Mouse (Mus musculus) neural tube, embryonic 14.5 days (tissue): Measurements from ENCODE around the gene Islr. TPM values are rescaled to one million over a fixed set of nuclear protein-coding genes. Genes with fewer than 3 reads are reported as not detected.

Experiments used
- ATAC-seq: fragments of 200-750 bp; cut with Nextera tagmentation; 2 replicates; pipeline ENCODE4 v1.8.0; 2017; ENCODE audit warnings: low read depth, mild to moderate bottlenecking, moderate TSS enrichment, moderate library complexity
- H3K27ac ChIP-seq: fragments of 300-500 bp; sonication (generic); 2 replicates; pipeline ENCODE4 v1.5.1; 2014; ENCODE audit warnings: low read depth, mild to moderate bottlenecking, control low read depth, low read length, moderate library complexity, mixed read lengths
- H3K27me3 ChIP-seq: fragments of 300-500 bp; sonication (generic); 2 replicates; pipeline ENCODE4 v1.6.1; 2014; ENCODE audit warnings: low read length; ENCODE audit not compliant: control insufficient read depth, insufficient read depth
- H3K36me3 ChIP-seq: fragments of 300-500 bp; sonication (generic); 2 replicates; pipeline ENCODE4 v1.6.1; 2014; ENCODE audit warnings: low read length, mixed read lengths; ENCODE audit not compliant: control insufficient read depth, insufficient read depth
- H3K4me1 ChIP-seq: fragments of 300-500 bp; sonication (generic); 2 replicates; pipeline ENCODE4 v1.6.1; 2014; ENCODE audit warnings: low read length; ENCODE audit not compliant: control insufficient read depth, insufficient read depth
- H3K4me2 ChIP-seq: fragments of 300-500 bp; sonication (generic); 2 replicates; pipeline ENCODE4 v1.6.1; 2014; ENCODE audit warnings: mild to moderate bottlenecking, low read depth, low read length, control low read depth
- H3K4me3 ChIP-seq: fragments of 300-500 bp; sonication (generic); 2 replicates; pipeline ENCODE4 v1.5.1; 2014; ENCODE audit warnings: low read depth, low read length, control low read depth, mixed read lengths
- H3K9ac ChIP-seq: fragments of 300-500 bp; sonication (generic); replicated peaks from 2 replicates; pipeline ENCODE4 v1.6.1; 2014; ENCODE audit warnings: low read depth, mild to moderate bottlenecking, control low read depth, low read length, mixed read lengths
- H3K9me3 ChIP-seq: fragments of 300-500 bp; sonication (generic); 2 replicates; pipeline ENCODE4 v1.6.1; 2016; ENCODE audit warnings: low read length; ENCODE audit not compliant: control insufficient read depth
- WGBS: fragments of 180-500 bp; shearing (Covaris S2); extraction: QIAGEN DNeasy Blood & Tissue Kit; methylation state at CpG from one replicate; pipeline ENCODE4 v1.1.7; 2014; 5-methylcytosine and 5-hydroxymethylcytosine counted together
- polyA plus RNA-seq: library from polyadenylated mRNA; unstranded; fragments of >200 nt; fragmentation: Nextera tagmentation; extraction: Ambion mirVana; gene quantifications from 2 replicates; pipeline ENCODE4 v1.2.1, GENCODE M21; 2014

Islr gene
- polyA plus RNA-seq, 1 experiment from 2014 or later: 1.5 TPM

DNA sequence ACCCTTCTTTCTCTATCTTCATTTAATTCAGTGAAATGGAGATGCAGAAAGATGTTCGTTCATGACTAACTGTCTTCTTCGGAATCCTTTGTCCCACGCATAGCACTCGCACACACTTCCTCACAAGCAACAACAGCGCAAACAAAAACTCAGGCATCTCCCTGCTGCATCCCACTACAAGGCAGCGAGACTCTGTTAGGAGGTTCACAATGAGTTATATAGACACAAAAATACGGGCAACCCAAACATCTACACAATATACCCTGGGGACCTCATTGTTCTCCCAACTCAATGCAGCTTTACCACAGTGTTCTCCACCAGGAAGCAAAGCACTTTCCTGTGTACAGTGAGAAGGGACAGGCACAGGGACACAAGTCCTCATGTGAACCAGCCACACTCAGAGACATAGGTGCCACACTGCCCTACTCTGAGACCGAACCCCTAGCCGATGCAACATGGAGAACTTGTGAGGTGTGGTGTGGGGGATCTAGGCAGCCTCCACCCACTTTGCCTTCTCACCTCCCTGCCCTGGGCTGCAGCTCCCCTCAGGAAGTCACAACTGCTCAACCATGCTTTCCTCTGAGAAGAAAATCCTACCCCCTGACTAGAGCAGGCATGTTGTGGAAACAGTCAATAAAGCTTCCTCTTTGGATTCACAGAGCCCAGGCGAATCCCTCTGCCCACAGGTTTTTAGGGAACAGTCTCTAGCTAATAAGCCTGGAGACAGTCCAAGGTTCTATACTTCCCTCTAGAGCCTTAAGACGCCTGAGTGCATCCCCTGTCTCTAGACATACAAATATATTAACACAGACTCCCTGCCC, 3.6 kb downstream of the Islr start:
- Histone ChIP-seq H3K4me2 (peak overlapping the region; percentile 36; the same call in 1 of the 2 replicates), H3K4me1 (peaks cover 23% of the 10 kb centered on the region), H3K4me3 (peak overlapping the region; percentile 26), H3K36me3 (no peaks in the 10 kb centered on the region), H3K9ac (peak overlapping the region; percentile 46), H3K27me3 (peaks cover 71% of the 10 kb centered on the region), H3K9me3 (no peaks in the 10 kb centered on the region), H3K27ac (peak overlapping the region; percentile 55)
- ATAC-seq: no peak
- whole genome bisulfite sequencing: 6% methylated on average over 11 of the region's 11 CpGs

DNA sequence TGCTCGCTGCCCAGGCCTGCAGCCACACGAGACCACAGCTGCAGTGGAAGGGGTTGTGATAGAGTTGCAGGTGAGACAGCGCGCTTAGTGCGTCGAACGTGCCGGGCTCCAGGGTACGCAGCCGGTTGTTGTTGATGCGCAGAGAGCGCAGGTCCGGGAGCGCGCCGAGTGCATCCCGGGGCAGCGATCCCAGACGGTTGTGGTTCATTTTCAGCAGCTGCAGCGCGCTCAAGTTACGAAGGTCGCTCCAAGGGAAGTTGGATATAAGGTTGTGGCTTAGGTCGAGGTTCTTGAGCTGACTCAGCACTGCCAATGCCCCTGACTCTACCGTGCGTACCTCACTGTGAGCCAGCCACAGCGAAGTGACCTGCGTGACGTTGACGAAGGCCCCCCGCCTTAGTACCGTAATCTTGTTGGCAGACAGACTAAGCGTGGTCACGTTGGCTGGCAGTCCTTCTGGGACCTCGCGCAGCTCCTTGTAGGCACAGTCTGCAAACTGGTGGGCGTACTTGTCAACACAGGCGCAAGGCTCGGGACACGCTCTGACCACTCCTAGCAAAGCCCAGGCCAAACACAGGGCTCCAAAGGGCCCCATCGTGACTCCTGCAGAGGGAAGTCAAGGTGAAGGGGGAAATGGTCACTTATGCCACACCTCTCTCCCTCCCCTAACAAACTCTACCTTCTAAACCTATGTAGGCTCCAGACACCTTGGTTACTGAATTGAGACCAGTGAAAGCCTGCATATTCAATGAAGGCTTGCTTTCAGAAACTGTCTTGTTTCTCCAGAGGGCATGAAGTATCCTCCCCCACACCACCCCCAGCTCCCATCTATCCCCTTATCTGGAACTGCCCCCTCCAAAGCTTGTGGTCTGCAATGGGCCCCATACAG, 4.5 kb downstream of the Islr start:
- Histone ChIP-seq H3K9me3 (no peaks in the 10 kb centered on the region), H3K27ac (peak overlapping the region; percentile 55; the same call in 1 of the 2 replicates), H3K9ac (peak overlapping the region; percentile 3; the same call in 1 of the 2 replicates), H3K4me1 (peaks cover 23% of the 10 kb centered on the region), H3K27me3 (peaks cover 71% of the 10 kb centered on the region), H3K36me3 (no peaks in the 10 kb centered on the region), H3K4me3 (peak overlapping the region; percentile 26), H3K4me2 (peak overlapping the region; percentile 36)
- no peak for ATAC-seq
- under 1% methylated on average over 41 of the region's 41 CpGs for WGBS

DNA sequence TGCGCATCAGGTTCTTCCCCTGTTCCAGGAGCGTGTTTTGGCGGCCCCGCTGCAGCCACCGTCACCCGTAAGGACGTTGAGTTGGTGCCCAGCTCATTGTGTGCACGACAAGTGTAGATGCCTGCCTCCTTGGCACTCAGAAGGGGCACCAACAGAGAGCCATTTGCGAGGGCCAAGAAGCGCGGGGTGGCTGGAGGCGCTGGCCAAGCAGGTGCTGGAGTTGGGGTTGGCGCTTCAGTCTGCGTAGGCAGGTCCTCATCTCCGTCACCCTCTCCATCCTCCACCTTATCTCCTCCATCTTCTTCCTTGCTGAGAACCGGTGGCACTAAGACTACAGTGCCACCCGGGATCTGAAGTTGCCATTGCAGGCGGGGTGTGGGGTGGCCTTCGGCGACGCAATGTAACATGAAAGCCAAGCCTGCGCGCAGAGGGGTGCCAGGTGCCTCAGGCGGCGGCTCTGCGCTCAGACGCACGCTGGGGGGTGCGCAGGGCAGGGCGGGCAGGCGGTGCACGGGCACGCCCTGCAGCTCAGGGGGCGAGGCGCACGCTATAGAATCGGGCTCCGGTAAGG, 5.2 kb downstream of the Islr start:
- no peaks in the 10 kb centered on the region for H3K9me3 ChIP-seq
- WGBS: 1% methylated on average over 38 of the region's 38 CpGs
- peak overlapping the region; percentile 26 for H3K4me3 ChIP-seq
- no peak for ATAC-seq
- H3K4me1 ChIP-seq: peaks cover 23% of the 10 kb centered on the region
- no peaks in the 10 kb centered on the region for H3K36me3 ChIP-seq
- peak overlapping the region; percentile 3; the same call in 1 of the 2 replicates for H3K9ac ChIP-seq
- peak overlapping the region; percentile 36 for H3K4me2 ChIP-seq
- peaks cover 74% of the 10 kb centered on the region for H3K27me3 ChIP-seq
- H3K27ac ChIP-seq: peak overlapping the region; percentile 44; the same call in 1 of the 2 replicates

DNA sequence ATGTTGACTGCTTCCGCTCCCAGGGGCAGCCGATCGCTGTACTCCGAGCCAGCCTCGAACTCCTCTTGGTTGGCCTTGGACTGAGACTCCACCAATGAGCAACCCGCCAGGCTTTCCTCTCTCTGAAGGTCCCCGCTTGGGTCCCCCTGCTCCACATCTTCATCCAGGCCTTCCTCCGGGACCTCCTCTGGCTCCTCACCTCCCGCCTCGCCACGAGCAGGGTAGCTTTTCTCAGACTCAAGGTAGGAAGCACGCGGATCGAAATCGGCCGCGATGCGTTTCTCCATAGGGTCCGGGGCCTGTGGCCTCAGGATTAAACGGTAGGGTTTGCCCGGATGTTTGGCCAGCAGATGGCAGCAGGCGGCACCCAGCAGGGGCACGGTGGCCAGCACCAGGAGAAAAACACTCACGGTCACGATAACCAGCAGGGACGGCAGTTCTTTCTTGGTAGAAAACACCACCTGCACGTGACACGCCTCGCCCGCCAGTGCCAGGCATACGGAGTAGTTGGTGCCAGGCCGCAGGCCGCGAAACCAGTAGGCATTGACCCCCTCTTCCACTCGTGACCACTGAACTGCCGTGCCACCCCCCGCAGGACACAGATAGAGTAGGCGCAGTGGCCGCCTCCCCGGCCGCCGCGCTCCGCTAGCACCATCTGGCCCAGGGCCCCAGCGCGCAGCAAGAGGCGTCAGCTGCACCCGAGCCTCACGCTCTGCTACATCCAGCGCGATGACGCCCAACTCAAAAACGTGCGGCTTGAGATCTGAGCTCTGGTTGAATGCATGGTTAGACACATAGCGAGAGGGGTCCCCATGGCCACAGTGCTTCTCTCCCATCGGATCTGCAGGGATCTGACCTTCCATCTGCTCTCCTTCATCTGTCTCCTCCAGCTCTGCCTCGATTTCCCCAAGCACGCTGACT, 6.1 kb downstream of the Islr start:
- H3K4me3 ChIP-seq: peak overlapping the region; percentile 26
- WGBS: 2% methylated on average over 58 of the region's 58 CpGs
- H3K4me2 ChIP-seq: peak overlapping the region; percentile 36
- ATAC-seq: peak; percentile 38; the same call in 1 of the 2 replicates
- H3K9ac ChIP-seq: peak overlapping the region; percentile 3
- no peaks in the 10 kb centered on the region for H3K9me3 ChIP-seq
- no peaks in the 10 kb centered on the region for H3K36me3 ChIP-seq
- H3K27ac ChIP-seq: peak overlapping the region; percentile 44; the same call in 1 of the 2 replicates
- peaks cover 67% of the 10 kb centered on the region for H3K27me3 ChIP-seq
- H3K4me1 ChIP-seq: peaks cover 23% of the 10 kb centered on the region

DNA sequence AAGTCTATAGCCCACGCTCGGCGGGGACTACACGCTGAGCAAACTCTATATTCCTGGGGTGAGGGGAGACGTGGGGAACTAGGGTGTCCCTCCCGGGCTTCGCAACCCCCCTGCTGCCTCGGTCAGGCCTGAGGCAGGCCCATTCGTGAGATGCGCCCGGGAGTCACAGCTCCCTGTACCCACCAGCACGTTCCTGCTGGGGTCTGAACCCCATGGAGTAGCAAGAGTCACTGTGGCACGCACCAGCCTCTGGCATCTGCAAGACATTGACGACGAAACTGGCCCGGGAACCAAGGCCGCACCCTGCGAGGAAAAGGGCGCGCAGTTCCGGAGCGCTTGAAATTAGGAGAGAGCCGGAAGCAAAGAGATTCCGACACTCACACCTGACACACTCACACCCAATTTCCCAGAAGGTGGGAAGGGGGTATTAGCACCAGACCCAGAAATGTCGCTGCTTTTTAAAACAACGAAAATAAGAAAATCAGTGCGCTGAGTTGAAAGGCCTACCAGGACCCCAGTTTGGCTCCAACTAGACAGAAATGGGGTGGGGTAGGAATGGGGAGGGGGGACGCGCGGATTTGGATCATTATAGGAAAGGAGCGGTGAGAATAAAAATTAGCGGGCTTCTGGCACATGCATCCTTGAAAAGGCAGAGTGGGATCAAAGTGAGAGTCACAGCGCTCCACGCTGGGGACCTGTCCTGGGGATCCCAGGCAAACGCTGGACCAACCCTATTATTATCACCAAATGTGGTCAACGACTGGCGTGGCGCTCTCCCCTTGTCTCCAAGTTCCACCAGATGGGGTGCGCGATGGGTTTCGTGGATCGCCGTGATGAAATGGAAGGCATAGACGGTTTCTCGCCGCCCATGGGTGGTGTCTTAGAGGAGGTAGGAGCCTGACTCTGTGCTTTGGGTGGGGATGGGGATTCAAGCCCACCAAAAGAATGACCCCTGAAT, 7.2 kb downstream of the Islr start:
- Histone ChIP-seq H3K9ac (peak overlapping the region; percentile 3), H3K4me2 (peak overlapping the region; percentile 36), H3K36me3 (no peaks in the 10 kb centered on the region), H3K4me3 (peak overlapping the region; percentile 26), H3K4me1 (peaks cover 19% of the 10 kb centered on the region), H3K9me3 (no peaks in the 10 kb centered on the region), H3K27me3 (peaks cover 57% of the 10 kb centered on the region), H3K27ac (0 out of 2 replicates have a peak overlapping the region, but pooled peaks have one; percentile 8)
- no peak for ATAC-seq
- WGBS: 3% methylated on average over 46 of the region's 46 CpGs

DNA sequence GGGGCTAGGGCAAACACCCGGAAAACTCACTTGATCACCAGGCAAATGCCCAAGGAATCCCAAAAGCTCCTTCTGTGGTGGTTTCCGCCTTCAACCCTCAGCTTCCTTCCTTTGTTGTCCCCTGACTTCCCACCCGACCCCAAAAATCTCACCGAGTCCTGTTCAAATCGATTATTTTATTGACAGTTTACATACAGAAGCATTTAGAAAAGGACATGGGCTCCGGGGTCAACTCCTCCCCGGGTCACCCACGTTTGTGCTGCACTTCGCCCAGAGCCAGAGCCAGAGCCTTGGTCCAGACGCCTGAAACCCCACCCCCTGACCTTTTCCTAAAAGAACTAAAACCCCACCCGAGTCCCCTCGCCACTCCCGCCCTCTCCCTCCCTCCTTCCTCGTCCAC, 8.0 kb downstream of the Islr start:
- Histone ChIP-seq H3K27me3 (peaks cover 51% of the 10 kb centered on the region), H3K9me3 (no peaks in the 10 kb centered on the region), H3K9ac (peak overlapping the region; percentile 3), H3K4me1 (peaks cover 17% of the 10 kb centered on the region), H3K36me3 (no peaks in the 10 kb centered on the region), H3K4me2 (peak overlapping the region; percentile 36), H3K4me3 (peak overlapping the region; percentile 26), H3K27ac (no peak overlapping the region)
- ATAC-seq: no peak
- 4% methylated on average over 14 of the region's 14 CpGs for WGBS

DNA sequence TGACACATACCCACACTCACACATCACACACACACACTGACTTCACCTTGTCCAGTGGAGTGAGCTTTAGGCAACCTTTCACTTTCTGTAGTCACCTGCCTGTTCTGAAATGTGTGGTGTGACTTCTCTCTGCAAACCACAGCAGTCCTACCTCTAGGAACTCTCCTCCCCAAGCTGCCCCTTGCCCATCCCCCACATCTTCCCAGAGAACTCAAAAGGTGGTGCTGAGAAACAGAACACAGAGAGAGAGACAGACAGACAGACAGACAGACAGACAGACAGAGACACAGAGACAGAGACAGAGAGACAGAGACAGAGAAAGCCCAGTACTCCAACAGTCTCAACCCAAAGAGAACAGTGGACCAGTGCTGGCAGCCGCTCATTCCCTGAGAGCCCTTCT, 8.4 kb downstream of the Islr start:
- no peak overlapping the region for H3K4me3 ChIP-seq

More for the DNA sequence above, 8.4 kb downstream of the Islr start:
- Histone ChIP-seq H3K27me3 (peaks cover 47% of the 10 kb centered on the region), H3K36me3 (no peaks in the 10 kb centered on the region), H3K4me1 (peaks cover 17% of the 10 kb centered on the region), H3K9ac (peak overlapping the region; percentile 3; the same call in 1 of the 2 replicates), H3K27ac (no peak overlapping the region), H3K4me2 (peak overlapping the region; percentile 36; the same call in 1 of the 2 replicates), H3K9me3 (no peaks in the 10 kb centered on the region)
- ATAC-seq: no peak
- 0% methylated on average over 1 of the region's 1 CpGs for WGBS
